Mouse (Mus musculus) T-helper 17 cell (primary cell): Measurements from ENCODE around the gene Tmco4.

Experiments
- in situ Hi-C, 2 experiments: fragments of 300-600 bp; cut with MboI, MseI; formaldehyde crosslinking; loops; 1 replicate in 1 of 2; 2 replicates in 1 of 2; pipeline ENCODE4 v1.15.1; 2025; ENCODE audit warnings: high pct_unique_total_duplicates in 2 of 2

The Tmco4 gene

DNA sequence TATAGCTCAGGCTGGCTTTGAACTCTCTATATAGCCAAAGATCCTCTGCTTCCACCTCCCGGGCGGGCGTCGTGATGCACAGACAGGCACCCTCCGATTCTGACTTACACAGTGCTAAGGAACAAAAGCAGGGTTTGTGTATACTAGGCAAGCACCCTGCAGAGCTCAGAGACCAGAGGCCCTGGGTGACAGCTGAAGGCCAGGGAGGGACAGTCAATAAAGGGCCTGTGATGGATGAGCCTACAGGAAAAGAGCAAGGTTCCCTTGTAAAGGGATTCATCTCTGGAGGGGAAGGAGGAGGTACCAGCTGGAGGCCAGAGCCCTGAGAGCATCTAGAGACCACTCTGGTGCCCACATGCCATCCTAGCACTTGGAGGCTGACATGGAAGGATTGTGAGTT, 80.7 kb downstream of the Tmco4 start:
- in situ Hi-C loops: loop anchor here in 1 of 2 experiments (25.0 kb wide), 1 partner anchor 1009 kb away; no protein-coding TSS in a partner anchor

DNA sequence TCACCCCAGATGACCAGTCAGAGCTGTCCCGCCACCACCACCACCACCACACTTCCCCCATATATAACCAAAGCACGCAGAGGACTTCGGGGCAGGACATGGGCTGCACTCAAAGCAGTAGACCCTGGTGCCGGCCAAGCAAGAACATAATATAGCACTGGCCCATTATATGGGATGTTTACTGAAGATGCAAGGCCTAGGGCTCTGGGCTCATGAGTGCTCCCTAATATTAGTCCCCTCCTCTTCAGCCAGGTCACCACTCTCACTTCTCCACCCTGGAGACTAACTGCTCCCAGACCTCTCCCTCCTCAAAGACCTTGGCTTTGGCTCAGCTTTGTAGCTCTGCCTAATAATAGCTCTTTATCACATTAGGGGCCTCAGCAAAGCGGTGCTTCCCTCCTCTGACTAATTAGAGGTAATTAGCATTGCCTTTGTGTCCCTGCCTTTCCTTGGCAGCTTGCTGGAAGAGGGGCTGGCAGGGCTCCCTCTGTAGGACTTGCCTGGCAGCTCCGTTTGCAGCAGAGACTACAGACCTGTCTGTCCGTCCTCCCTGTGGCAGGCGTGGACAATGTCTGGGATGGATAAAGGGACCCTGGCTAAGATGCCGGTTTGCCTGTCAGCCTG, 81.7 kb downstream of the Tmco4 start:
- in situ Hi-C loops: loop anchor here in 1 of 2 experiments (25.0 kb wide), 1 partner anchor 1008 kb away; no protein-coding TSS in a partner anchor

DNA sequence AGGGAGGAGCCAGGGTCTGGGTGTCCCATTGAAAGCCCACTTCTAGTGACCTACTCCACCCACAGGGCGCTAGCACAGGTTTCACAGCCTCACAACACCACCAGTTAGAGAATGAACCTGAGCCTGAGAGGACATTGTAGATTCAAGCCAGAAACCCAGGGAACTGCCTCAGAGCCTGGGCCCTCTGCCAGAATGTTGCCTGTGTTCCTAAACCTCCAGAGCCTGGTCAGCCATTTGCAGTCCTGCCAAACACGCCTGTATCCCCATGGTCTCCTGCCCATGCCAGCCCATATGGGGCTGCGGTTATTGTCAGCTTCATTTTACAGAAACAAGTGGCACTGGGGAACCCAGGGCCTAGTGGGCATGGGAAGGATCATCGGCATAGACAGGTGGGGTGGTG, 82.6 kb downstream of the Tmco4 start:
- in situ Hi-C loops: loop anchor here in 1 of 2 experiments (25.0 kb wide), 1 partner anchor 1007 kb away; no protein-coding TSS in a partner anchor

DNA sequence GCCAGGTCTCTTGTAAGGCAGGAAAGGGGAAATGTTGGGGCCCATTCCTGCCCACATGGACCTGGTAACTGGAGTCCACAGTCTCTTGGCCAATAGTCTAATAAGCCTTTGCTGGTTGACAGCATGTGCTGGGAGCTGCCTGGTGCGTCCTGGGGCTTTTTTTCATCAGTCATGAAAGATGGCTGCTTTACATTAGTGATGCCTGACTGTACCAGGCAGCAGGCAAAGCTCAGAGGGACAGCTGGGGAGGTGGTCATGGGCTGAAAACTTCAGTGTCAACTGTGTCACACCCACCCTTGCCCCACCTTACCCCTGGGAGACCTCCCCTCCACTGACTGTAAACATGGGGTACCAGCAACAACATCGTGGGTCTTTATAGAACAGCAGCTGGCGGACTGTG, 83.1 kb downstream of the Tmco4 start:
- in situ Hi-C loops: loop anchor here in 1 of 2 experiments (25.0 kb wide), 1 partner anchor 1007 kb away; no protein-coding TSS in a partner anchor

DNA sequence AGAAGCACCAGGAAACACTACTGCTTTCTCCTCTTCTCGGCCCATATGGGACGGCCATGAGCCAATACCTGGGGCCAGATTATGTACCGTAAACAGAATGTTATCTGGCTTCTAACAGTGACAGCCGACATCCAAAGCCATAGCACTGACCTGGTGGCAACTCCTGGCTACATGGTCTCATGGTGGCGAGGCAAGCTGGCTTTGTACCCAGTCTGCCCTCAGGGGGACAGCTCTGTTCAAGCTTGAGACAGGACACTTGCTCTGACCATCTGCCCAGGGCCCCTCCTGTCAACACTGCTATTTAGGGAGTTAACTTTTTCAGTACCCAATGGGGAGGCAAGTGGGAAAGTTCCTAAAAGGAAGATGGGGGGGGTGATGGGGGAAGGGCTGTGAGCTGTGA, 84.6 kb downstream of the Tmco4 start:
- in situ Hi-C loops: loop anchor here in 1 of 2 experiments (25.0 kb wide), 1 partner anchor 1005 kb away; no protein-coding TSS in a partner anchor

DNA sequence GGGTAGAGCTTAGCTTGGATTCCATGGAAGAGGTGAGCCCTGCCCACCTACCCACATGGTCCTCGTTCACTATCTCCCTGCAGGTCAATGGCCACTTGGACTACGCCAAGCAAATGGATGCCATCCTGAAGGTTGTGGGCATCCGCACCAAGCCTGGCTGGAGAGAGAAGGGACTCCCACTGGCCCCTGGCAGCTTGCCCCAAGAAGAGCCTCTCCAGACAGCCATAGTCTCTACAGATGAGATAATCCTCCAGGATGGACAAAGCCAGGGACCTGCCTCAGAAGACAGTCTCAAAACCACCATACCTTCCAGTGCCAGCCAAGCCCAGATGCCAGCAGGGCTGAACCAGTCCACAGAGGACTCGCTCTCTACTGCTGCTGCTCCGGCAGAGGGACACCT, 85.3 kb downstream of the Tmco4 start:
- in situ Hi-C loops: loop anchor here in 1 of 2 experiments (25.0 kb wide), 1 partner anchor 1004 kb away; no protein-coding TSS in a partner anchor

DNA sequence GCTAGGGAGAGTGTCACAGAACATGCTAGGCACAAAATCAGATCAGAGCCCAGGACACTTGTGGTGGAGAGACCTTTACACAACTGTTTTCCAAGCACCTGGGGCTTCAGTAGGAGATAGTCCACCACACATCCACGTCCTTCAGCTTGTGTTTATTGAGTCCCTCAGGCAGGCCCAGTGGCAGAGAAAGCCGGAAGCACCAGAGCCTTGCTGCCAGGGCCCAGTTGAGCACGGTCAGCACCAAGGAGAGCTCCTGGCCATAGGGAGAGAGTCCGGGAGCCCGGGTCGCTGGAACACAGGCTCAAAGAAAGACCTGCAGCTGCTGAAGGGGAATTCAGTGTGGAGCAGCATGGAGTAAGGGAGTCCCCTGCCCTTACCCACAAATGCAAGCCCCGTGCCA, 86.9 kb downstream of the Tmco4 start:
- in situ Hi-C loops: loop anchor here in 1 of 2 experiments (25.0 kb wide), 1 partner anchor 1003 kb away; no protein-coding TSS in a partner anchor

DNA sequence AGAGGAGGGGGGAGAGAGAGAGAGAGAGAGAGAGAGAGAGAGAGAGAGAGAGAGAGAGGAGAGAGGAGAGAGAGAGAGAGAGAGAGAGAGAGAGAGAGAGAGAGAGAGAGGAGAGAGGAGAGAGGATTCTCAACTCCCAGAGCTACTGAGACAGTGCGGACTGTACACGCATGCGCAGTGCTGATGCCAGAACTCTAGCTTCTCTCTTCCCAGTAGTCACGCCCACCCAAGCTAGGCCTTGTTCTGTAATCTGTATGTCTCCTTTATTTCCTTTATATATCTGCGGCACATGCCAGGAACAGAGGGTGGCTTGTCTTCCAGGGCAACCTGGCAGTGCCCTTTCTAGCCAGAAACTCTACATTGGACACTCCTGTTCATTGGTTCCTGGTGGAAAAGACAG, 92.1 kb downstream of the Tmco4 start:
- in situ Hi-C loops: loop anchor here in 1 of 2 experiments (25.0 kb wide), 1 partner anchor 997 kb away; no protein-coding TSS in a partner anchor

DNA sequence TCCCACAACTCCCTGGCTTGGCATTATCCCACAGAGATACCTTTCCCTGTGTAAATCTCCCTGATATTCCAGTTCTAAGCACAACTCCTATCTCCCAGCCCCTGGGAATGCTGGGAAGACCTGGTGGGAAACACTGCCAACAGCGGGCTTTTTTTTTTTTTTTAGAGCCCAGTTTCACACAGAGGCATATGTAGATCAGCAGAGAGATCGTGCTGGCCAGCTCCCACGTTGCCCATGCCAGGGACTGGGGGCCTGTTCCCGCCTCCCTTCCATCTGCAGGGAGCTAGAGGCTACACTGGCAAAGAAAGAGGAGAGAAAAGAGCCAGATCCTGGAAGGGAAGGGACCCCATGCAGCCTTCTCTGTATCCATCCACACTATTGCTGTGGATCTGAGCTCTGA, 95.6 kb downstream of the Tmco4 start:
- in situ Hi-C loops: loop anchor here in 1 of 2 experiments (25.0 kb wide), 1 partner anchor 994 kb away; no protein-coding TSS in a partner anchor

DNA sequence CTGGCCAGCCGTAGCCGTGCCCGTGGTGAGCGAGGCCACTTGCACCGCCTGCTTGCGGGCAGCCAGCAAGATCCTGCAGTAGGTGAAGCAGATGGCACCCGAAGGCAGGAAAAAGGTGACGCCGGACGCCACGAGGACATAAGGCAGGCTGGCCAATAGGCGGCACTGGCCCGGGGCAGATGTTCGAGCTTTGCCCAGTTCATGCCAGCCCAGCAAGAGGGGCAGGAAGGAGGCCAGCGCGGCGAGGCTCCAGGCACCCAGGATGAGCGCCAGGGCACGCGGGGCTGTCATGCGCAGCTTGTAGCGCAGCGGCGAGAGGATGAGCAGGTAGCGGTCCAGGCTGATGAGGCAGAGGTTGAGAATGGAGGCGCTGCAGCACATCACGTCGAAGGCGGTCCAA, 101.4 kb downstream of the Tmco4 start:
- in situ Hi-C loops: loop anchor here in 1 of 2 experiments (25.0 kb wide), 1 partner anchor 988 kb away; no protein-coding TSS in a partner anchor

DNA sequence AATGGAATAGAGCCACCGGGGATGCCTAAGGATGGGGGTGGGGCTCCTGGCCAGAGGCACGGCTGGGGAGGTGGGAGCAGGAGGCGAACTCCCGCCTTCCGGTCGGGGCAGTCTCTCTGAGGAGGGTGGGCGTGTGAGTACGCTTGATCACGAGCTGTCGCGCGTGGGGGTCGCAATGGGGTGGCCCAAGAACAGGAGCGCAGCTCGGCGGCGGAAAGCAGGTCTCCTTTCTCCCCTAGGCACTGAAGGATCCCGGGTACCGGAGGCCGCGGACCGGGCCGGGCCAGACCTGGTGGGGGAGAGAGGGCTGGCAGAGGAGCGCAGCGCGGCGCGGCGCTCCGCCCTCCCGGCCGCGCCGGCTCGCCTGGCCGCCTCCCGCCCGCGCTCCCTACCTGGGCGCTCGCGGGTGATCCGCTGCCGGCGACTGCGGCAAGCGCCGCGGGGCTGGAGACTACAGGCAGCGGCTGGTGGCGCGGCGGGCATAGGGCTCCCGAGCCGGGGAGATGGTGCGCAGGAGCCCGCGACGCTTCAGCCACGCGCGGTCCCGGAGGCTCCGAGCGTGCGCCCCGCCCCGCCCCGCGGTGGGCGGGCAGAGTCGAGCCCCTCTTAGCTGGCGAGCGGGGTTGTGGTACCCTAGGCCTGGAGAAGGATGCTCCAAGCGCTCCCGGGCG, 102.5 kb downstream of the Tmco4 start, which contains the start of gene Htr6:
Htr6 (minus strand) TSS at position 530 of the 671 bp plus-strand sequence.
- in situ Hi-C loops: loop anchor here in 1 of 2 experiments (25.0 kb wide), 1 partner anchor 187 kb away; no protein-coding TSS in a partner anchor

DNA sequence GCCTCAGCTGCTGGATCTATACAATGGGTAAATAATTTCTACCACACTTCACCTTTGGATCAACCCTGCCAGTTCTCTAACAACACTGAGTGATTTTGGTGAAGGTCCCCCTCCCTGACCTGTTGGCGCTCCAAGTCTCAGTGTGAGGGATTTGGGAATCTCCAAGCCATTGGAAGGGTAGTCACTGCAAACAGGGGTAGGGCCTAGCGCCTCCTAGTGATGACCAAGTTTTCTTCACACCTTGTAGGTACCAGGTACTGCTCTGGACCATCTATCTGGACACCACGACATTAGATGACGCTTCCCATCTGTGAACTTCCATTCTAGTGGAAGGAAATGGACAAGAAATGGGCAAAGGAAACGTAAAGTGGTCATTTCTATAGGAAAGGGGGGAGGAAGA, 103.2 kb downstream of the Tmco4 start:
- in situ Hi-C loops: loop anchor here in 1 of 2 experiments (25.0 kb wide), 1 partner anchor 186 kb away; no protein-coding TSS in a partner anchor

DNA sequence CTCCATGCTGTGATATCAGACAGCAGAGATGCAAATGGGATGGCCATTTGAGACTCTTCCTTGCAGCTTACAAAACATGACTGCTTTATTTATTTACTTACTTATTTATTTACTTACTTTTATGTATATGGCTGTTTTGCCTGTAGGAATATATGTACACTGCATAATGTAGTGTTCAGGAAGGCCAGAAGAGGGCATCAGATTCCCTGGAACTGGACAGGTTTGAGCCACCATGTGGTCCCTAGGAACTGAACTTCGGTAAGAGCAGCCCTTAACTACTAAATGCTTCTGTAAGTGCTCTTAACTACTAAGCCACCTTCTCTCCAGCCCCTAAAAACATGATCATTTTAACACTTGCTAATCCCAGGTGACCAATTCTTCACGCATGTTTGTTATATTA, 105.6 kb downstream of the Tmco4 start:
- in situ Hi-C loops: loop anchor here in 1 of 2 experiments (25.0 kb wide), 1 partner anchor 184 kb away; no protein-coding TSS in a partner anchor

DNA sequence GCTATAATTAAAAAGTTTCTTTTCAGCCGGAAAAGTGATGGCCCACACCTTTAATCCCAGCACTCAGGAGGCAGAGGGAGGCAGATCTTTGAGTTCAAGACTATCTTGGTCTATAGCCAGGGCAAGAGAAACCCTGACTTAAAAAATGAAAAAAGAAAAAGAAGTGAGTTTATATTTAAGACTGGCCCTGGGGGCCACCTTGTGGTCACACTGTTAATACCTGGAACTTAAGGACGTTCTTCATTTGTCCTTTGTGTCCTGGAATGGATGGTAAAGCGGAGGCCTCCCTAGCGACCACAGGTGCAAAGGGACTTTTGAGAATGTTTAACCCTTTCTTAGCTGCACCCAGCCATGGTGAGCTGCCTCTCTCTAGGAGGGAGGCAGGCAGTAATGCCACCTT, 106.0 kb downstream of the Tmco4 start:
- in situ Hi-C loops: loop anchor here in 1 of 2 experiments (25.0 kb wide), 1 partner anchor 184 kb away; no protein-coding TSS in a partner anchor

DNA sequence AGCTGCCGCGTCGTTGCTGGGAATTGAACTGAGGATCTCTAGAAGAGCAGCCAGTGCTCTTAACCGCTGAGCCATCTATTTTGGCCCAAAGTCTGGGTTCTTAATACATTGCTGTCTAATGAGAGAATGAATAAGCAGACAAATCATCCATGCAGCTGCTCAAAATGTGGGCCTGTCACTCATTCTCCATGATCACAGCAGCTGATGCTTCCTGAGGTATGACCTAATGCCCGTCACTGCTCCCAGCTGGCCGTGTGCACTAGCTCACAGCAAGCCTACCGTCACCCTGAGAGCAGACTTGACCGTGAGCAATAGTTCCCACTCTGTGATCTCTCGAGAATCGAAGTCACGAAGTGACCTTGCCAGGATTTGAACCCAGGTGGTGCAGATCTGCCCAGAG, 106.8 kb downstream of the Tmco4 start:
- in situ Hi-C loops: loop anchor here in 1 of 2 experiments (25.0 kb wide), 1 partner anchor 183 kb away; no protein-coding TSS in a partner anchor

DNA sequence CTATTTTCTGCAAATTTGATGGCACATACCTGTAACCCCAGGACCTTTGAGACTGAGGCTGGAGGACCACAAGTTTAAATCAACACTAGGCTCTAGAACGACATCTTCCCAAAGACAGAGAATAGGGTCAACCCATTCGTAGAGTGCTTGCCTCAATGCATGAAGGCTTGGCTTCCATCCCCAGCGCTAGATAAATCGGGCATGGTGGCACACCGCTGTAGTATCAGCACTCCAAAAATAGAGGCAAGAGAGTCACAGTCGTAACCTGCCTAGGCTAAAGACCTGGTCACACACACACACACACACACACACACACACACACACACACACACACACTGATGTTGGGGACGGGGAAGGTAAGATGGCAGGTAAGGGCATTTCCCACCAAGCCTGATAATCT, 107.6 kb downstream of the Tmco4 start:
- in situ Hi-C loops: loop anchor here (5.0 to 25.0 kb wide), 3 partner anchors 145 to 182 kb away; no protein-coding TSS in a partner anchor

DNA sequence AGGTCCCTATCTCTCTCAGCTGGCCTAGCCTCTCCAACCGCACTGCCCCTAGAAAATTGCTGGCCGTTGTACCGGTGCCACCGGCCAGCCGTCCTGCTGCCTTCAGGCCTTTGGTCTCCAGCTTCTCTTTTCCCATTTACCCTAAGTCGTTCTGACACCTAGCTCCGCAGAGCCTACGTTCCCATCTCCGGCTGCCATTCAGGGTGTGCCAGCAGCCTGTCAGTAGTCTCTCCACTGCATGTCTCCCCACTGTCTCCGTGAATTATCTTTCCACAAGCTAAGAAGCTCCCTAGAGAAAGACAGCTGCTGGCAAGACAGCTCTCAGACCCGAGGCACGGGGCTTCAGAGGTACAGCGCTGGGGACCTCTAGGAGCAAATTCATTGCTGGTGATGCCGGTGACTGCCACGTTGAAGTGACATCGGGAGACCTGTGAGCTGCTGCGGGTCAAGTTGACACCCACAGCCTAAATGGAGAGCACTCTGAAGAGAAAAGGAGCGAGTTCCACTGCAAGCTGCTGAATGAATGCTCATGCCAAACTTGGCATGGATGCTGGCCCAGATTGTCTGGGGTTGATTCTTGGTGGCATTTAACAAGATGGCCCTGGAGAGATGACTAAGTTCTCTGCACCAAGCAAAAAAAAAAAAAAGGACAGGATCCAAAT, 108.7 kb downstream of the Tmco4 start:
- in situ Hi-C loops: loop anchor here (5.0 to 25.0 kb wide), 3 partner anchors 143 to 181 kb away; no protein-coding TSS in a partner anchor

DNA sequence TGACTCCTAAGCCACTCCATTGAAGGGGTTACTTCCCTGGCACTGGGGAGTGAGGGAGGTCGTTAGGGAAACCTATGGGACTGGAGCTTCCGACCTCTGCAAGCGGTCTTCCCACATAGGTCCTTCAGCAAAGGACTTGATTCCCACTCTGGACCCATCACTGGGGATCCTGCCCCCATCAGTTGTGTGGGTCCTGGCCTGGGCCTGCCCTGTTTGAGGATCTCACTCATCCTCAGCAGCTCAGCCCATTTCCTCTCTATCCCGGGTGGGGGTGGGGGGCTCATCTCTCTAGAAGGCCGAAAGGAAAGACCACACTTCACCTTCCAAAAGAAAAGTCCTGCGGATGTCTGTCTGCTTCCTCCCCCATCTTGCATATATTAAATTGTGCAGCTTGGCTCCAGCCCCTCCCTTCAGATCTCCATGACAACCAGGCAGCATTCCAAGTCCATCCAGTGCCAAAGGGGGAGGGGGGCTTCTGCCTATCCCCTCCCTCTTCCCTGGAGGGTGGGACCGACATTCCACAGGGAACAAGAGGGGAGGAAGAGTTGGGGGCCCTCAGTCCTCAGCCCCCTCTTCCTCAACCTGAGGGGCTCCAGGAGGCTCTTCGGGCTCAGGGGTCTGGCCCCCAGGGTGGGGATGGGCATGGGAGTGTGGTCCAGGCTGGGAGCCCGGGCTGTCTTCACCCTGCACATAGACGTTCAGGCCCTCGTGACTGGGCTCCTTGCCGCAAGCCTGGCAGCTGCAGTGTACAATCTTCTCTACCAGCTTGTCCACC, 110.3 kb downstream of the Tmco4 start:
- in situ Hi-C loops: loop anchor here (5.0 to 25.0 kb wide), 3 partner anchors 142 to 179 kb away; no protein-coding TSS in a partner anchor

DNA sequence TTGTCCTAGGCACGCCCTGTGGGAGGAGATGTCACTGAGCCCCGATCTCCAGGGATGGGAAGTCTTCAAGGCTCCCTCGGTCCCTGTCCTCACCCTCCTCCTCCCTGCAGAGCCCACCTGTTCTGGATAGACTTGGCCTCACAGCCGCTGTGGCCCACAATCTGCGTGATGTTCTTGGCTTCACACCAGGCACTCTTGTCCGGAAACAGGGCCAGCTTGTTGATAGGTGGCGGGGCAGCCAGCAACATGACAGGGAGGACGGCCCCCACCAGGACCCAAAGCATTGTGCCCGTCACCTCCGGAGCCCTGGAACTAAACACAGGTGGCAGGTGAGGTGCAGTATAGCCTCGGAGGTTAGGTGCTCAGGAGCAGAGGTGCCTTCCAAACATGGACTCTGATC, 112.6 kb downstream of the Tmco4 start:
- in situ Hi-C loops: loop anchor here (10.0 to 25.0 kb wide), 2 partner anchors 139 to 177 kb away; no protein-coding TSS in a partner anchor

DNA sequence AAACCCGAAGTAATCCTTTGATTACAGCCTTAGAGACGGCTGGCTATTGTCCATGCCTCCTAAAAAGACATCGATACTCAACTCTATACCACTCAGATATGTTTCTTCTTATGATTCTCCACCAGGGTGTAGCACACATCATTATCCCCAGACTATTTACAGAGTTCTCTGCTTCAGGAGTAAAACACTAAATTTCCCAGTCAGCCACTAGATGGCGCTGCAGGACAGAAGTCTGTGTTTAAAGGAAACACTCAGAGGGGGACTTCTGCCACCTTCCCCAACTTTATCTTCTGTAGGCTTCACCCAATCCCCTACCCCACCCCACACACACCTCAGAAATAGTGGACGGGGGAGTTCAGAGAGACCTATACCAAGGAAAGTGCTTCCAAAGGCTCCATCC, 113.3 kb downstream of the Tmco4 start:
- in situ Hi-C loops: loop anchor here (10.0 to 25.0 kb wide), 2 partner anchors 139 to 176 kb away; no protein-coding TSS in a partner anchor
